Mouse (Mus musculus): ENCODE measurements around the gene Olfr54. TPM values are rescaled to one million over a fixed set of nuclear protein-coding genes. Genes with fewer than 3 reads are reported as not detected.
"Not testable (repeated sequence)": the region's sequence is repeated elsewhere in the genome, so short reads cannot be mapped to it uniquely, and the experiment has no call there.

Gene Olfr54
- not detected in 2 replicates for polyA plus RNA-seq (2011; ENCODE audit: insufficient read length, low read depth, missing spikeins)

DNA sequence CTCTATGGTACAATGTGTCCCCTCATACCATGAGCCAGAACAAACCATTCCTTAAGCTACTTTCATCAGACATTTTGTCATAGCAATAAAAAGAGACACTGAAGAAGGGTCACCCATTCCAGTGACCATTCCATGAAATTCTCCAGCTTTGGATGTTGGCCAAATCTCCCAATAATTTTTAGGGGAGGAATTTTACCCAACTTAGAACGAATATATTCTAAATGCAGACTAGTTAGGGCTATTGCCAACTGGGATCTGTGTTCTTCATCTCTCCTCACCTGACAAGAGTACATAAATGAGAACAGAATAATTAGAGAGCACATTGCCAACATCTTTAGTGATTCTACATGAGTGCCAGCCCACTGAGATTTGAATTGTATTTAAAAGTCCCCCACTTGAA, at the start of gene Olfr54:
Gene Olfr54 (plus strand): TSS at position 301 of the 400 bp plus-strand sequence.
- Histone ChIP-seq H3K4me3 (ENCODE audit: insufficient read depth, low read length) (no peak within 1 kb of the TSS), H3K4me1 (ENCODE audit: control insufficient read depth, insufficient read depth, low read length) (no peaks in the 10 kb centered on the region), H3K27ac (ENCODE audit: insufficient read depth, low read length) (no peak within 1 kb of the TSS)
- TF ChIP-seq CTCF (IDR thresholded peaks at IDR 0.05; ENCODE audit: borderline replicate concordance, insufficient read depth, low read length) = no peak
- TF ChIP-seq POLR2A (IDR thresholded peaks at IDR 0.05; ENCODE audit: low read depth, low read length) = no peak

DNA sequence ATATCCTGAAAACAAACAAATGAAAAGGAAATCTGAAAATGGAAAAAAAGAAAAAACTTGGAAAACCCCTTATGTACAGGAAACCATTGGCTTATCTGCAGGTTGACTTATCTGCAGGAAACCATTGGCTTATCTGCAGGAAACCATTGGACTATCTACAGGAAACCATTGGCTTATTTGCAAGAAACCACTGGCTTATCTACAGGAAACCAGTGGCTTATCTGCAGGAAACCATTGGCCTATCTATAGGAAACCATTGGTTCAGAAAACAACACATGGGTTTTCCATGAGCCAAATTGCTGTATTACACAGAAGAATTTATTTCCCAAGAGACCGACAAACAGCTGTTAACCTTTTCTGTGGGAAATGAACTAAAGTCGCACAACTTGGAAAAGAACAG, 49.1 kb upstream of the Olfr54 start:
- Histone ChIP-seq H3K27ac (ENCODE audit: insufficient read depth, low read length) (no peak overlapping the region), H3K4me1 (ENCODE audit: control insufficient read depth, insufficient read depth, low read length) (no peaks in the 10 kb centered on the region), H3K4me3 (ENCODE audit: insufficient read depth, low read length) (no peak overlapping the region)
- TF ChIP-seq CTCF (IDR thresholded peaks at IDR 0.05; ENCODE audit: borderline replicate concordance, insufficient read depth, low read length) (no peak), POLR2A (IDR thresholded peaks at IDR 0.05; ENCODE audit: low read depth, low read length) (no peak)

DNA sequence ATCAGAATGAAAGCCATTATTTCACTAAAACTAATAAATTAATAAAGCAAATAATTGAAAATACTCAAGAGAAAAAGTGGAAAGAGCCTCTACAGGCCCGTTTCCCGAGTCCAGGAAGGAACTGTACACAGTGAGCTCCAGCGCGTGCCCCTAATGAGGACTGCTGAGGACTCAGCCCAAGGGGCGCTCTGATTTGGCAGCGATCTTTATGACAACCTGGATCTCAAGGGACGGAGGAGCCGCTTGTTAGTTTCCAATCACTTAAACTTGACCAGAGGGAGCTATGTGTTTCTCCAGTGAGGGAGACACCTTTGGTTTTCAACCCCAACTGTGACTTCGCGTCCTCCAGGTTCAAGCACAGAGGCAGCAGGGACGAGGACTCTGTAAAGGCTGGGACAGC, 47.8 kb upstream of the Olfr54 start, which contains the start of gene Olfr1378:
Gene Olfr1378 (plus strand): TSS at position 301 of the 400 bp plus-strand sequence.
- TF ChIP-seq CTCF (IDR thresholded peaks at IDR 0.05; ENCODE audit: borderline replicate concordance, insufficient read depth, low read length) (no peak), POLR2A (IDR thresholded peaks at IDR 0.05; ENCODE audit: low read depth, low read length) (no peak)
- Histone ChIP-seq H3K27ac (ENCODE audit: insufficient read depth, low read length) (no peak within 1 kb of the TSS), H3K4me3 (ENCODE audit: insufficient read depth, low read length) (no peak within 1 kb of the TSS), H3K4me1 (ENCODE audit: control insufficient read depth, insufficient read depth, low read length) (no peaks in the 10 kb centered on the region)

DNA sequence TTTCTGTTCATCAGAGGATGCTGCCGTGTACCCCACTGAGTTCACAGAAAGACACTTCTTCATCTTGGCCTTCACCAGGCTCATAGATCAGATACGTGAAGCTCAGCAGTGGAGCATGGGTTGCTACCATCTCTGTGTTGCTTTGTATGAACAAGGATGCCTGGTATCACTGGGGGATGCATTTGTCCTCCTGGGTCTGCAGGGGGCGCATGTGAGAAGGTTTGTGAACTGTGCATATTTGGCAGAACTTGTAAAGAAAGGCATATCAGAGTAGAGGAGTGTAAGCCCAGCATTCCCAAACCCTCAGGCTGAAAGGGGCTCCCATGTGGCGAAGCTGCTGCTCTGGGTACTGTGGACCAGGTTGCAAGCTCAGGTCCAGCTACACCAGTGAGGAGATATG, 36.8 kb upstream of the Olfr54 start:
- Histone ChIP-seq H3K4me1 (ENCODE audit: control insufficient read depth, insufficient read depth, low read length) (no peaks in the 10 kb centered on the region), H3K27ac (ENCODE audit: insufficient read depth, low read length) (no peak overlapping the region), H3K4me3 (ENCODE audit: insufficient read depth, low read length) (no peak overlapping the region)
- TF ChIP-seq POLR2A (IDR thresholded peaks at IDR 0.05; ENCODE audit: low read depth, low read length) = no peak
- no peak for TF ChIP-seq CTCF (IDR thresholded peaks at IDR 0.05; ENCODE audit: borderline replicate concordance, insufficient read depth, low read length)

DNA sequence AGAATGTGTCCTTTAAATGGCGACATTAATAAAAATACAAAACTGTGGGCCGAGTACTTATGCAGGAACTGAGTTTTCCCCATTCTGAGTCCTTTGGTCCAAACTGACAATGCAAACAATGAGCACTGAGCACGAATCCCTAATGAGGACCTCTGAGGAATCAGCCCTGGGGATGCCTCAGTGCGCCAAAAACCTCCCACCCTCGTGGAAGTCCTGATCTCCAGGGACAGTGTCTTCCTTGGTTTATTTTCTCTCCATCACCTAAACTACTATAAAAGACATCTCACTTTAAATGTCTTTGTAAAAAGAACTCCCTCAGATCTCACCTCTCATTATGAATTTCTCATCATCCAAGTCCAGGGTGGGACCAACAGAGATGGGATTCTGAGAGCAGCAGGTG, 32.4 kb upstream of the Olfr54 start, which contains the start of gene Olfr1377:
Gene Olfr1377 (plus strand): TSS at position 301 of the 400 bp plus-strand sequence.
- Histone ChIP-seq H3K4me3 (ENCODE audit: insufficient read depth, low read length) (no peak within 1 kb of the TSS), H3K4me1 (ENCODE audit: control insufficient read depth, insufficient read depth, low read length) (no peaks in the 10 kb centered on the region), H3K27ac (ENCODE audit: insufficient read depth, low read length) (no peak within 1 kb of the TSS)
- no peak for TF ChIP-seq CTCF (IDR thresholded peaks at IDR 0.05; ENCODE audit: borderline replicate concordance, insufficient read depth, low read length)
- TF ChIP-seq POLR2A (IDR thresholded peaks at IDR 0.05; ENCODE audit: low read depth, low read length) = no peak

DNA sequence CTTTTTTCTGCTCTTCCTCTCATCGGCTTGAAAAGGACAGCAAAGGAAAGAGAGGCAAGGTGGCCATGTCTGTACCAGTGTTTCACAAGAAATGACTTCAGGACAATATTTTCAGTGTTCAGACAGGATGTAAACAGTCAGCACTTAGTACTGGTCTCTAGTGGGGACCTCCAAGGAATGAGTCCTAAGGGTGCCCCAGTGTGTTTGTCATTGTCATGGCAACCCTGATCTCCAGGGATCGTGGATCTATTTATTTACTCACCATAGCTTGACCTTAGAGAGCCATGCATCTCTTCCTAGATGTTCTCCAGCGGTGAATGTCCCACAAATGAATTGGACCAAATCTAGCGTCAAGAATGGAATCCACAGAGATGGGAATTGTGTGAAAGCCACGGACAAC, 10.7 kb upstream of the Olfr54 start, which contains the start of gene Olfr51:
Gene Olfr51 (plus strand): TSS at position 301 of the 400 bp plus-strand sequence.
- no peak for TF ChIP-seq POLR2A (IDR thresholded peaks at IDR 0.05; ENCODE audit: low read depth, low read length)
- TF ChIP-seq CTCF (IDR thresholded peaks at IDR 0.05; ENCODE audit: borderline replicate concordance, insufficient read depth, low read length) = no peak
- no peak within 1 kb of the TSS for H3K27ac ChIP-seq (ENCODE audit: insufficient read depth, low read length)

DNA sequence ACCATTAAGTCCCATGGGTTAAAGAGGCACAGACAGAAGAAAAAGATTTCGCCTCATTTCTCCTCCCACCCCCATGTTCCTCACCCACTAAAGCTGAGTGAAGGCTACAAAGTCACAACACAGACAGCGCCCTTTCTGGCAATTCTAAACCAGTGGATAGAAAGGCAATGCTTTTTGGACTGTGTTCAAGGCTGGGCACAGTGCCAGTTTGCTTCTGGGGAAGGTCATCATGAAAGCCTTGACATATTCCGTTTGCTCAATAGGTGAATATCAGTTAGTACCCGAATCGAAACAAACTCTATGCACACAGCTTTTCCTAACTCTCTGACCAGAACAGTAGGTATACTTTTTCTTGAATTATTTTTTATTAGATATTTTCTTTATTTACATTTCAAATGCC, 2.2 kb upstream of the Olfr54 start:
- Histone ChIP-seq H3K4me3 (ENCODE audit: insufficient read depth, low read length) (no peak overlapping the region), H3K4me1 (ENCODE audit: control insufficient read depth, insufficient read depth, low read length) (no peaks in the 10 kb centered on the region), H3K27ac (ENCODE audit: insufficient read depth, low read length) (no peak overlapping the region)
- TF ChIP-seq POLR2A (IDR thresholded peaks at IDR 0.05; ENCODE audit: low read depth, low read length) (no peak), CTCF (IDR thresholded peaks at IDR 0.05; ENCODE audit: borderline replicate concordance, insufficient read depth, low read length) (no peak)

More for the DNA sequence above, 10.7 kb upstream of the Olfr54 start, which contains the start of gene Olfr51:
- H3K4me3 ChIP-seq (ENCODE audit: insufficient read depth, low read length) = no peak within 1 kb of the TSS
- H3K4me1 ChIP-seq (ENCODE audit: control insufficient read depth, insufficient read depth, low read length) = no peaks in the 10 kb centered on the region

DNA sequence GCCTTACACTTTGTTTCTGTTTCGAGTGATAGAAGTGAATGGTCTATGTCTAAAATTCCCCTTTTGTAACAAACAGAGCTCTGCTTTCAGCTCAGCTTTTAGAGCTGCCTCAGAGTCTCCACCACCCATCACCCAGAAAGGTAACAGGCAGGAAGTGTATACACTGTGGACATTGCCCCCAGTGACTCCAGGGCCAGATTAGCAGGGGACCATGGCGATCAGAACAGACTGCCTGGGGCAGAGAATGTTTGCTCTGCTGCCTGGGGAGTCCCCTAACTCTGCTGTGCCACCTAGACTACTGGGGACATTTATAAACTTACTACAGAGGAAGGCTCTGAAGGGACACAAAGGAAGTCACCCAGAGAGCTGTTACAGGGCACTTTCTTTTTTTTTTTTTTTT, 2.3 kb downstream of the Olfr54 start:
- H3K27ac ChIP-seq (ENCODE audit: insufficient read depth, low read length) = no peak overlapping the region
- H3K4me1 ChIP-seq (ENCODE audit: control insufficient read depth, insufficient read depth, low read length) = no peaks in the 10 kb centered on the region
- TF ChIP-seq POLR2A (IDR thresholded peaks at IDR 0.05; ENCODE audit: low read depth, low read length) (no peak), CTCF (IDR thresholded peaks at IDR 0.05; ENCODE audit: borderline replicate concordance, insufficient read depth, low read length) (no peak)

DNA sequence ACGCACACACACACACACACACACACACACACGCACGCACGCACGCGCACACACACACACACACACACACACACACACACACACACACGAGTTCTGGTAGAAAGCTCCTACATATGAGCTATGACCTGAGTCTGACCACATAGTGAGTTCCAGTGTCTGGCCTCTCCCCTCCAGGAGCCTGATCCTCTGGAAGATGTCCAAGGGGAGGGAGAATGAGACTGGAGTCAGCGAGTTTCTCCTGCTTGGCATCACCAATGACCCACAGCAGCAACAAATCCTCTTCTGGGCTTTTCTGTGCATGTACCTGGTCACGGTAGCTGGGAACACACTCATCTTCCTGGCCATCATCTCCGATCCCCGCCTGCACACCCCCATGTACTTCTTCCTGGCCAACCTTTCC, 12.8 kb downstream of the Olfr54 start:
- not testable (repeated sequence) for H3K4me1 ChIP-seq (ENCODE audit: control insufficient read depth, insufficient read depth, low read length); H3K4me3 ChIP-seq (ENCODE audit: insufficient read depth, low read length); H3K27ac ChIP-seq (ENCODE audit: insufficient read depth, low read length)

More for the DNA sequence above, 2.3 kb downstream of the Olfr54 start:
- no peak overlapping the region for H3K4me3 ChIP-seq (ENCODE audit: insufficient read depth, low read length)

DNA sequence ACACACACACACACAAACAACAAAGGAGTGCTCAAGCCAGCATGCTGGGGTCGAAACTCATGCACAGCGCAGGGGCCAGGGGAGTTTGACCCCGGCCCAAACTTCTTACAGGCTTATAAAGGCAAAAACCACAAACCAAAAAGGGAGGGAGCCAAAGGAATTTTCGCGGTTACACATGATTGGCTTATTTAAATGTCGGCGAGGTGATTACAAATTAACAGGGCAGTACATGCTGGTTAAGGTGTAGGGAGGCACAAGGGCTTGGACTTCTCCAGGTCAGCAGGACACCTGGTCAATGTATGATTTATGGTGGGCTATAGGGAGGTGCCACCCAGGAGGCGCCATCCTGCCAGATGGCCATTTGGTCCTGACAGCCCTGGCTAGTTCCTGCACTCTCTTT, 15.3 kb downstream of the Olfr54 start:
- not testable (repeated sequence) for H3K27ac ChIP-seq (ENCODE audit: insufficient read depth, low read length); H3K4me3 ChIP-seq (ENCODE audit: insufficient read depth, low read length)

DNA sequence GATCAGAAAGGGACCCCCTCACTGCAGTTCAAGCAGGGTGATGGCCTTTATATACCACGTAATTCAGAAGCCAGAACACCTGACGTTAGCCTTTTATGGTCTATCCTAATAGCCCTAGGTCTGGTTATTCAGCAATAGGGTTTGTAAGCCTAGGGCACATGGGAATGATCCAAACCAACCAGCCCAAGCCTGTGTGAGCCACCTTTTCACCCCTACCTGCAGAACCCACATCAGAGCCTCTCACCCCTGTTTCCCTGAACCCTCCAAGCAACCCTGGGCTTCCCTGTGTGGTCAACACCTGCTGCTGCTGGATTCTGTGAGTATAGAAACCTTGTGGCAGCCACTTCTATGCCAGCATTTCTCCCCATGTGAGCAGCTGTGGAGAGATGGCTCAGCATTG, 16.2 kb downstream of the Olfr54 start:
- TF ChIP-seq POLR2A (IDR thresholded peaks at IDR 0.05; ENCODE audit: low read depth, low read length) (no peak), CTCF (IDR thresholded peaks at IDR 0.05; ENCODE audit: borderline replicate concordance, insufficient read depth, low read length) (no peak)
- Histone ChIP-seq H3K27ac (ENCODE audit: insufficient read depth, low read length) (no peak overlapping the region), H3K4me3 (ENCODE audit: insufficient read depth, low read length) (no peak overlapping the region), H3K4me1 (ENCODE audit: control insufficient read depth, insufficient read depth, low read length) (no peaks in the 10 kb centered on the region)

More for the DNA sequence above, 15.3 kb downstream of the Olfr54 start:
- not testable (repeated sequence) for H3K4me1 ChIP-seq (ENCODE audit: control insufficient read depth, insufficient read depth, low read length)

Measured in embryonic fibroblast, embryonic 13.5 days (primary cell).